ENCODE assay signal across 8 mouse cellular contexts in genomic region chr15:102516293-102516692, GRCm38 (mm10). TPM values are rescaled to one million over a fixed set of nuclear protein-coding genes. Genes with fewer than 3 reads are reported as not detected.
A peak's percentile ranks its signal among the peaks of the same experiment; 100 is the strongest.
DNase-seq lines count a peak whose midpoint lies in the region; ATAC-seq and TF ChIP-seq lines count a peak whose summit lies in the region.

No protein-coding gene starts in this region.

- H3K27me3 ChIP-seq in forebrain, embryonic 12.5 days: no peaks in the 10 kb centered on the region
- H3K27me3 ChIP-seq in liver, embryonic 11.5 days (replicated peaks; ENCODE audit: control insufficient read depth, insufficient read depth, low read length): no peaks in the 10 kb centered on the region

- TF ChIP-seq CTCF in layer of hippocampus, adult 2 months (conservative IDR thresholded peaks at IDR 0.05): peak; percentile 28

- peak overlapping the region; percentile 87 for H3K9ac ChIP-seq in forebrain, embryonic 12.5 days
- peak overlapping the region; percentile 42 for H3K9ac ChIP-seq in liver, embryonic 11.5 days (ENCODE audit: low read depth, low read length)

- 0% methylated on average over 11 of the region's 12 CpGs for WGBS in forebrain, embryonic 12.5 days
- WGBS in liver, embryonic 11.5 days: 7% methylated on average over 12 of the region's 12 CpGs

- peaks cover 68% of the 10 kb centered on the region for H3K4me1 ChIP-seq in forebrain, embryonic 12.5 days
- peaks cover 32% of the 10 kb centered on the region for H3K4me1 ChIP-seq in liver, embryonic 11.5 days (replicated peaks; ENCODE audit: control insufficient read depth, insufficient read depth, low read length)

- no peaks in the 10 kb centered on the region for H3K9me3 ChIP-seq in forebrain, embryonic 12.5 days
- H3K9me3 ChIP-seq in liver, embryonic 11.5 days (ENCODE audit: control insufficient read depth, low read length): no peaks in the 10 kb centered on the region

- no peak for ATAC-seq in forebrain, embryonic 12.5 days (ENCODE audit: low FRiP score)
- no peak for ATAC-seq in liver, embryonic 11.5 days (replicated peaks; ENCODE audit: low FRiP score)

- peak overlapping the region; percentile 91 for H3K4me3 ChIP-seq in layer of hippocampus, adult 2 months
- peak overlapping the region; percentile 72 for H3K4me3 ChIP-seq in forebrain, embryonic 12.5 days (replicated peaks)
- H3K4me3 ChIP-seq in liver, embryonic 11.5 days (ENCODE audit: low read depth, low read length): peak overlapping the region; percentile 77

- peaks cover 9% of the 10 kb centered on the region for H3K36me3 ChIP-seq in forebrain, embryonic 12.5 days (replicated peaks)
- peaks cover 3% of the 10 kb centered on the region; the same call in 1 of the 2 replicates for H3K36me3 ChIP-seq in liver, embryonic 11.5 days (ENCODE audit: control insufficient read depth, insufficient read depth, low read length)

- peak overlapping the region; percentile 64 for H3K4me2 ChIP-seq in forebrain, embryonic 12.5 days
- peak overlapping the region; percentile 96 for H3K4me2 ChIP-seq in liver, embryonic 11.5 days

- peak overlapping the region; percentile 96 for H3K27ac ChIP-seq in layer of hippocampus, adult 2 months
- peak overlapping the region; percentile 92 for H3K27ac ChIP-seq in forebrain, embryonic 12.5 days
- H3K27ac ChIP-seq in liver, embryonic 11.5 days (ENCODE audit: low read depth, low read length): peak overlapping the region; percentile 70; the same call in 1 of the 2 replicates

- DNase-seq in layer of hippocampus, adult 2 months (ENCODE audit: low spot score in 2 of 2): no peak
- DNase-seq in layer of hippocampus, adult 9-11 months: no peak
- peak; percentile 52 for DNase-seq in NIH3T3 (ENCODE audit: low read depth)
- no peak for DNase-seq in liver, embryonic 11.5 days (ENCODE audit: low spot score)
- no peak for DNase-seq in urinary bladder, postnatal 4 days (ENCODE audit: low spot score in 2 of 2)
- no peak for DNase-seq in gastrocnemius, postnatal 25 days
- no peak for DNase-seq in embryo, embryonic 9.5 days (ENCODE audit: extremely low spot score)

RNA-seq across cellular contexts. Expression of gene Map3k12, which starts 0.6 kb away (rescaled TPM):
- total RNA-seq in layer of hippocampus, adult 2 months (2021): 10 to 100 TPM; 95.0 to 99.9 TPM
- polyA plus RNA-seq in forebrain, embryonic 12.5 days (2016; fragmentation: Nextera tagmentation; extraction: Ambion mirVana): 39.4 and 40.1 TPM in 2 replicates
- 7.7 and 7.9 TPM in 2 replicates for polyA plus RNA-seq in liver, embryonic 11.5 days (2014; fragmentation: Nextera tagmentation; extraction: Ambion mirVana)
- total RNA-seq in gastrocnemius, postnatal 25 days (2021): 1 to 10 TPM; 1.7 to 1.8 TPM

RNA-seq across cellular contexts. Expression of gene Tarbp2, which starts 1.7 kb away (rescaled TPM):
- total RNA-seq in layer of hippocampus, adult 2 months (2021): 10 to 100 TPM; 36.2 to 37.7 TPM
- polyA plus RNA-seq in forebrain, embryonic 12.5 days (2016; fragmentation: Nextera tagmentation; extraction: Ambion mirVana): 91.9 and 93.5 TPM in 2 replicates
- 96.7 and 105 TPM in 2 replicates for polyA plus RNA-seq in liver, embryonic 11.5 days (2014; fragmentation: Nextera tagmentation; extraction: Ambion mirVana)
- 10 to 100 TPM; 31.9 to 34.6 TPM for total RNA-seq in gastrocnemius, postnatal 25 days (2021)

RNA-seq across cellular contexts. Expression of gene Npff, which starts 8.4 kb away (rescaled TPM):
- 1 to 10 TPM; 5.5 TPM for total RNA-seq in layer of hippocampus, adult 2 months (2021)
- polyA plus RNA-seq in forebrain, embryonic 12.5 days (2016; fragmentation: Nextera tagmentation; extraction: Ambion mirVana): 2.7 and 2.9 TPM in 2 replicates
- polyA plus RNA-seq in liver, embryonic 11.5 days (2014; fragmentation: Nextera tagmentation; extraction: Ambion mirVana): 0.86 and 1.2 TPM in 2 replicates
- 1 to 10 TPM; 1.3 to 1.8 TPM for total RNA-seq in gastrocnemius, postnatal 25 days (2021)

RNA-seq across cellular contexts. Expression of gene Gm10337, which starts 12.8 kb away (rescaled TPM):
- not detected for total RNA-seq in layer of hippocampus, adult 2 months (2021)
- polyA plus RNA-seq in forebrain, embryonic 12.5 days (2016; fragmentation: Nextera tagmentation; extraction: Ambion mirVana): 3.9 and 7.9 TPM in 2 replicates
- polyA plus RNA-seq in liver, embryonic 11.5 days (2014; fragmentation: Nextera tagmentation; extraction: Ambion mirVana): not detected in 2 replicates
- 1 to 10 TPM in 1 of 2 experiments, not detected in 1; 3.8 TPM for total RNA-seq in gastrocnemius, postnatal 25 days (2021)

RNA-seq across cellular contexts. Expression of gene Pcbp2, which starts 46.0 kb away (rescaled TPM):
- 100 to 1,000 TPM; 496 to 505 TPM for total RNA-seq in layer of hippocampus, adult 2 months (2021)
- polyA plus RNA-seq in forebrain, embryonic 12.5 days (2016; fragmentation: Nextera tagmentation; extraction: Ambion mirVana): 191 and 192 TPM in 2 replicates
- 187 and 220 TPM in 2 replicates for polyA plus RNA-seq in liver, embryonic 11.5 days (2014; fragmentation: Nextera tagmentation; extraction: Ambion mirVana)
- 100 to 1,000 TPM; 409 to 410 TPM for total RNA-seq in gastrocnemius, postnatal 25 days (2021)

Comparison
In these comparisons a context has a peak if more than half of its experiments do, and no peak if none do; other contexts are left out.
1. RNA of gene Map3k12, which starts 0.6 kb away (total RNA-seq): 95.0 to 99.9 TPM in layer of hippocampus, adult 2 months; 1.7 to 1.8 TPM in gastrocnemius, postnatal 25 days; every median in the first group is over 10 times any median in the second.
2. Peak in every context shown above with its lines, with median percentiles within 50 percentile points of each other: H3K27ac ChIP-seq and H3K4me3 ChIP-seq.